Mouse (Mus musculus) lung, embryonic 16.5 days (tissue): ENCODE data around the gene Cacna1c. TPM values are rescaled to one million over a fixed set of nuclear protein-coding genes. Genes with fewer than 3 reads are reported as not detected.

Source experiments
- ATAC-seq: fragments of 200-750 bp; cut with Nextera tagmentation; 2 replicates; pipeline ENCODE4 v1.8.0; 2017; ENCODE audit warnings: low read depth, mild to moderate bottlenecking, moderate library complexity
- H3K27ac ChIP-seq: fragments of 300-500 bp; sonication (generic); 2 replicates; pipeline ENCODE4 v1.5.1; 2014; ENCODE audit warnings: mild to moderate bottlenecking, control low read depth, low read length
- H3K27me3 ChIP-seq: fragments of 300-500 bp; sonication (generic); 2 replicates; pipeline ENCODE4 v1.6.1; 2014; ENCODE audit warnings: low read depth, low read length, mixed read lengths; ENCODE audit not compliant: control insufficient read depth, insufficient read depth
- H3K36me3 ChIP-seq: fragments of 300-500 bp; sonication (generic); 2 replicates; pipeline ENCODE4 v1.6.1; 2014; ENCODE audit warnings: low read length; ENCODE audit not compliant: control insufficient read depth, insufficient read depth
- H3K4me1 ChIP-seq: fragments of 300-500 bp; sonication (generic); replicated peaks from 2 replicates; pipeline ENCODE4 v1.6.1; 2014; ENCODE audit warnings: low read length, mixed read lengths; ENCODE audit not compliant: control insufficient read depth, insufficient read depth
- H3K4me2 ChIP-seq: fragments of 300-500 bp; sonication (generic); 2 replicates; pipeline ENCODE4 v1.6.1; 2014; ENCODE audit warnings: low read depth, low read length, control low read depth
- H3K4me3 ChIP-seq: fragments of 300-500 bp; sonication (generic); 2 replicates; pipeline ENCODE4 v1.5.1; 2014; ENCODE audit warnings: mild to moderate bottlenecking, low read length, control low read depth
- H3K9ac ChIP-seq: fragments of 300-500 bp; sonication (generic); 2 replicates; pipeline ENCODE4 v1.6.1; 2014; ENCODE audit warnings: low read length, control low read depth
- H3K9me3 ChIP-seq: fragments of 300-500 bp; sonication (generic); 2 replicates; pipeline ENCODE4 v1.6.1; 2016; ENCODE audit warnings: low read length; ENCODE audit not compliant: control insufficient read depth
- WGBS: fragments of 180-500 bp; shearing (Covaris S2); extraction: QIAGEN DNeasy Blood & Tissue Kit; methylation state at CpG from one replicate; pipeline ENCODE4 v1.1.7; 2014; 5-methylcytosine and 5-hydroxymethylcytosine counted together
- polyA plus RNA-seq: library from polyadenylated mRNA; unstranded; fragments of >200 nt; fragmentation: Nextera tagmentation; extraction: Ambion mirVana; gene quantifications from 2 replicates; pipeline ENCODE4 v1.2.1, GENCODE M21; 2015

The Cacna1c gene
- polyA plus RNA-seq, 1 experiment from 2014 or later: 5.8 TPM

DNA sequence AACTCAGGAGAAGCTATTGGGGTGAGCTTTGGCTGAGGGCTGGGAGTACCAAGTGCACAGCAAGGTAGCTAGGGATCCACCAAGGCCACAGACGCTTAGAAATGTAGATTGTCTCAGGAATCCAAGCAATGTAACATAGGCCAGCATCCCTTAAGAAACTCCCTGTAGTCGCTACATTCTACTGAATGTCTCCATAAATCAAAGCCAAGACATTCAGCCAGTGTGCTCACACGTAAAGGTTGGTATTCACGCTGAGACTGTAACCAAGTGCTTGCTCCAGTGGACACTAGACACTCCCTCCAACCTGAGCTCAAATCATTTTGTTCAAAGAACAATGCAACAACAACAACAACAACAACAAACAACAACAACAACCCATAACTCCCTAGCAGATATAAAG is 368.0 kb downstream of the Cacna1c start:
- H3K27ac ChIP-seq: no peak overlapping the region
- H3K4me3 ChIP-seq: no peak overlapping the region
- no peaks in the 10 kb centered on the region for H3K9me3 ChIP-seq
- H3K4me2 ChIP-seq: no peak overlapping the region
- H3K9ac ChIP-seq: no peak overlapping the region
- ATAC-seq: no peak
- H3K4me1 ChIP-seq: peaks cover 14% of the 10 kb centered on the region
- WGBS: 67% methylated on average over 4 of the region's 4 CpGs
- H3K27me3 ChIP-seq: no peaks in the 10 kb centered on the region
- H3K36me3 ChIP-seq: no peaks in the 10 kb centered on the region

DNA sequence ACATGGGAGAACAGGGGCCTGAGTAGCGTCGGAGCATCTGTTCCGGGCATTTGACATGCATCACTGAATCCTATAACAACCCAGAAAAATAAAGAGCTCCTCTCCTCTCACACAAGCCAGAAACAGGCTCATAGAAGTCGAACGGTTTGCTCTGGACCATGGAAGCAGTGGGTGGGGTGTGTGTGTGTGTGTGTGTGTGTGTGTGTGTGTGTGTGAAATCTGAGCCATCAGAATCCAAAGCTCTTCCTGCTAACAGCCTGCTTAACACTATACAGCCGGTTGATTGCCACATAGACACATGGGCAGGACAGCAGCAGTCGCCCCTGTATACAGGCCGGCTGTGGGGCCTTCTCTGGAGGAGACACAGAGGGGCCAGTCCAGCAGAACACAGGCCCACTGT is 368.7 kb downstream of the Cacna1c start:
- H3K4me1 ChIP-seq: peaks cover 14% of the 10 kb centered on the region
- H3K27me3 ChIP-seq: no peaks in the 10 kb centered on the region
- ATAC-seq: no peak
- no peak overlapping the region for H3K4me3 ChIP-seq
- 66% methylated on average over 8 of the region's 8 CpGs for WGBS
- H3K27ac ChIP-seq: no peak overlapping the region
- H3K4me2 ChIP-seq: no peak overlapping the region
- no peak overlapping the region for H3K9ac ChIP-seq
- H3K36me3 ChIP-seq: no peaks in the 10 kb centered on the region
- no peaks in the 10 kb centered on the region for H3K9me3 ChIP-seq

DNA sequence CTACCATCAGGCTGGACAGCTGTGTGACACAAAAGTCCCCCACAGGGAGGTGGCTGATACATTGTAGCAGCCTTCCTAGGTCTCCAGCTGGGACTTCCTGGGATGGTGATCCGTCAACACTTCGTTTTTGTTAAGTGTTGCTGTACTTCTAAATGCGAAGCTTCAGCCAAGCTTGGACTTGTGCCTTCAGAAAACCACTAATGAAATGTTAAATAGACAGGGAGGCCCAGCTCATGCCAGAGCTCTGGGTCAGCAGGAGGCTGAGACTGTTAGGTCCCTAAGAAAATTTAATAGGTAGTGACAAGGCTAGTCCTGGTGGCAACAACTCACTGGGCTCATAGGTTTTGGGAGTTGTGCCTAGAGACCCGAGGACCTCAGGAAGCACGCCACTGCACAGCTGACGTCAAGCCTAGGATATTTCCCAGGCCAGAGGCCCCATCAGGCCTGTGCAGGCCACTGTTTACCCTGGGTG is 370.8 kb downstream of the Cacna1c start:
- H3K4me1 ChIP-seq: peaks cover 26% of the 10 kb centered on the region
- no peak overlapping the region for H3K9ac ChIP-seq
- WGBS: 21% methylated on average over 6 of the region's 6 CpGs
- peak overlapping the region; percentile 75 for H3K27ac ChIP-seq
- H3K4me2 ChIP-seq: no peak overlapping the region
- H3K4me3 ChIP-seq: no peak overlapping the region
- H3K36me3 ChIP-seq: no peaks in the 10 kb centered on the region
- H3K9me3 ChIP-seq: no peaks in the 10 kb centered on the region
- ATAC-seq: peak; percentile 88
- no peaks in the 10 kb centered on the region for H3K27me3 ChIP-seq

DNA sequence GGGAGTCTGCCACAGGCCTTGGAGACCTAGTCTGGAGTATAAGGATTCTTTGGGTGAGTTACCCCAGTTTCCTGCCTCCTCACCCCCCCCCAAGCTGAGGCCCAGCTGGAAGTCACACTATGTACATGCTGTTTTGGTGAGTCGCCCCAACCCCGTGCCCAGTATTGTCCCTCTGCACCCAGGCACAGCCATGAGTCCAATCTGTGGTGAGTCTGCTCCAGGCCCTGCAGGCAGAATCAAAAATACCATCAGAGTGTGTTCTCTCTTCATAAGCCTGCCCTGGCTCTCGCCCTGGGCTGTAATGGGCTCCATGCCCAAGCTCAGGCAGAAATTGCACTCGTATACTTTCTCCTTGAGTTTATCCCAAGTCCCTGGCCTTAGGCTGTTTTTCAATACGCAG is 374.7 kb downstream of the Cacna1c start:
- ATAC-seq: no peak
- no peaks in the 10 kb centered on the region for H3K27me3 ChIP-seq
- H3K9ac ChIP-seq: no peak overlapping the region
- no peaks in the 10 kb centered on the region for H3K36me3 ChIP-seq
- 73% methylated on average over 5 of the region's 5 CpGs for WGBS
- peak overlapping the region; percentile 12 for H3K27ac ChIP-seq
- H3K4me3 ChIP-seq: no peak overlapping the region
- no peak overlapping the region for H3K4me2 ChIP-seq
- peaks cover 45% of the 10 kb centered on the region for H3K4me1 ChIP-seq
- H3K9me3 ChIP-seq: no peaks in the 10 kb centered on the region

DNA sequence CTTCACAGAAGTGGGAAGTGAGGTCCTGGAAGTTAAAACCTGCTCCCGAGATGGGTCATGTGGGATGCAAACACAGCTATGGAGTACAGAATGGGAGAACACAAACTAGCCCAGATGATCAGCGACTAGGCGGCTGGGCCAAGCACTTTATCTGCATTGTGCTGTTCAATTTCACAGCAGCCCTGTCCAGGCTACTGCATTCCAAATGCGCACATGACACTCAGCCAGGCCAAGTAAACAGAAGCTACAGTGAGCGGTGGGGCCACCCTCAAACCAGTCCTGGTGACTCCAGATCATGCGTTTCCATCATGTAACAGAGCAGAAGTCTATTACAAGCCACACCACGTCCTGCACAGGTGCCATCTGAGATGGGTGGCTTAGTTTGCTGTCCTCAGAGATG is 376.6 kb downstream of the Cacna1c start:
- ATAC-seq: no peak
- H3K4me1 ChIP-seq: peaks cover 36% of the 10 kb centered on the region

DNA sequence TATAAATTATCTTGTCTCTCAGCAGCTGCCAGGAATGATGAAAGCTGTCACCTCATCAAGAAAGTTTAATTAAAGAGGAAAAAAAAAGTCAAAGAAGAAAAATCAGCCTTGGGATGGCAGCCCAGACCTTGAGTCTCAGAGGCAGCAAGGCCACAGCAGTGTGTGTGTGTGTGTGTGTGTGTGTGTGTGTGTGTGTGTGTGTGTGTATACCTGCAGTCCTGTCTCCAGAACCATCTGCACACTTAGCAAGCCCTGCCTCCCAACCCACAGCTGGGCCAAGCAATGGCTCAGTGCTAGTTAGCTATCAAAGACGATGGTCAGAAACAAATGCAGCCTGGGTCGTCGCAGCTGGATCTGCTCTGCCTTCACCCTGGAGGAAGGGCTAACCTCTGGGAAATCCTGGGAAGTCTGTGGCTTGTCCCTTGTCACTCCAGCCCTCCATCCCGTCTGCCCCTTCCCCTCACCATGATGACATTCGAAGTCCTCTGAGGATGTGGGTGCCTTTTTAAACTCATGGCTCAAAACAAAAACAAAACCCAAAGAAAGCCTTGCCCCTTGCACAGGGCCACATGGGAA is 378.2 kb downstream of the Cacna1c start:
- H3K36me3 ChIP-seq: no peaks in the 10 kb centered on the region
- H3K9me3 ChIP-seq: no peaks in the 10 kb centered on the region
- H3K4me1 ChIP-seq: peaks cover 33% of the 10 kb centered on the region
- no peak overlapping the region for H3K4me3 ChIP-seq
- ATAC-seq: peak; percentile 88
- H3K9ac ChIP-seq: no peak overlapping the region
- H3K27me3 ChIP-seq: no peaks in the 10 kb centered on the region
- H3K27ac ChIP-seq: 0 out of 2 replicates have a peak overlapping the region, but pooled peaks have one; percentile 7
- WGBS: 38% methylated on average over 5 of the region's 5 CpGs
- no peak overlapping the region for H3K4me2 ChIP-seq

More for the DNA sequence above, 376.6 kb downstream of the Cacna1c start:
- no peak overlapping the region for H3K4me3 ChIP-seq
- H3K9me3 ChIP-seq: no peaks in the 10 kb centered on the region
- H3K27me3 ChIP-seq: no peaks in the 10 kb centered on the region
- H3K36me3 ChIP-seq: no peaks in the 10 kb centered on the region
- no peak overlapping the region for H3K27ac ChIP-seq
- H3K9ac ChIP-seq: no peak overlapping the region
- no peak overlapping the region for H3K4me2 ChIP-seq
- WGBS: 48% methylated on average over 7 of the region's 7 CpGs

DNA sequence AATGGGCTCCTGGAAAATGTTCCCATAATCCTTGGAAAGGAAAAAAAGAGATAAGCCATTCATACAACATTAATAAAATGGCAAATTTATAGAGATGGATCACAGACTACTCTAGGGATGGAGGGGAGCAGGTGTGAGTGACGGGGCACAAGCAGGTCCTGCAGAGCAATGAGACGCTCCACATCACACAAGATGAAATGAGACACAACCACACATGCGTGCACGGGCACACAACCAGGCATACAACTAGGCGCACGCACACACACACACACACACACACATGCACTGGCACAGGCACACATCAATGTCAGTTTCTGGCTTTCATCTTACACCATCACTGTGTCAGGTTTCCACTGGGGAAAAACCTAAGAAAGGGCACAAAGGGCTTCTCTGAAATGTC is 380.0 kb downstream of the Cacna1c start:
- Histone ChIP-seq H3K4me1 (peaks cover 26% of the 10 kb centered on the region), H3K4me2 (no peak overlapping the region)

DNA sequence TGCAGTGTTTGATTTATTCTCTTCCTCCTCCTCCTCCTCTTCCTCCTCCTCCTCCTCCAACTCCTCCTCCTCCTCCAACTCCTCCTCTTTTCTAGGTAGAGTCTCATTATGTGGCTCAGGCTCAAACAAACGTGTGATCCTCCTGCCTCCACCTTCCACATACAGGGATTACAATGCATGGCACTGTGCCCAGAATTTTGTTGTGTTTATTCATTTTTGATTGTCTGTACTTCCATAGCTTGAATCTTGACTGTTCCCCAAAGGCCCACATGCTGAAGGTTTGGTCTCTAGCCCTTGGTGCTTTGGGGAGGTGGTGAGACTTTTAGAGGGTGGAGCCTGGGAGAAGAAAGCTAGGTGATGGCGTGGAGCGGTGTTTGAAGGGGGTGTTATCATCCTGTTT is 383.7 kb downstream of the Cacna1c start:
- no peaks in the 10 kb centered on the region for H3K9me3 ChIP-seq
- 0 out of 2 replicates have a peak, but pooled peaks have one; percentile 23 for ATAC-seq
- no peak overlapping the region for H3K4me3 ChIP-seq
- H3K27me3 ChIP-seq: no peaks in the 10 kb centered on the region
- no peaks in the 10 kb centered on the region for H3K36me3 ChIP-seq
- H3K4me1 ChIP-seq: no peaks in the 10 kb centered on the region; the same call in 1 of the 2 replicates
- no peak overlapping the region for H3K9ac ChIP-seq
- no peak overlapping the region for H3K27ac ChIP-seq
- WGBS: 53% methylated on average over 3 of the region's 3 CpGs
- no peak overlapping the region for H3K4me2 ChIP-seq

More for the DNA sequence above, 380.0 kb downstream of the Cacna1c start:
- Histone ChIP-seq H3K9ac (no peak overlapping the region), H3K9me3 (no peaks in the 10 kb centered on the region), H3K4me3 (no peak overlapping the region), H3K27ac (no peak overlapping the region), H3K36me3 (no peaks in the 10 kb centered on the region), H3K27me3 (no peaks in the 10 kb centered on the region)
- WGBS: 84% methylated on average over 6 of the region's 6 CpGs
- ATAC-seq: no peak

DNA sequence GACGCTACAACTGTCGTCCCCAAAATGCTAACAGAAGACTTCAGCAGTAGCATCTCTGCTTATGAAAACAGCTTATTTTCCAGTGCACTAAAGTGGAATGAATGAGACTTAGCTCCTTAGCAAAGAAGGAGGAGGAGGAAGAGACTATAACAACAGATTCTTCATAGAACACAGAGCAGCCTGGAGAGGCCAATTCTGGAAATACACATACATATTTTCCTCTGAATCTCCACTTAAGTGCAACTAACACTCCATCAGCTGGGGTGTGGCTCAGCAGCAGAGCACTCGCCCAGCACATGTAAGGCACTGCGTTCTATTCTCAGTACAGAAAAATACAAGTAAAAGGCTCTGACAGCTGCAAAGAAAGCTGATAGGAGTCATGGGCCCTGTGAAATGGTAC is 384.2 kb downstream of the Cacna1c start:
- Histone ChIP-seq H3K27me3 (no peaks in the 10 kb centered on the region), H3K9ac (no peak overlapping the region), H3K4me3 (no peak overlapping the region), H3K36me3 (no peaks in the 10 kb centered on the region), H3K4me2 (no peak overlapping the region), H3K27ac (no peak overlapping the region), H3K9me3 (no peaks in the 10 kb centered on the region), H3K4me1 (no peaks in the 10 kb centered on the region; the same call in 1 of the 2 replicates)
- WGBS: 76% methylated on average over 4 of the region's 4 CpGs
- ATAC-seq: no peak
